Mouse (Mus musculus): Measurements from ENCODE around the gene Utp20. TPM values are rescaled to one million over a fixed set of nuclear protein-coding genes. Genes with fewer than 3 reads are reported as not detected.

The Utp20 gene
- total RNA-seq, 1 experiment: 136 TPM

DNA sequence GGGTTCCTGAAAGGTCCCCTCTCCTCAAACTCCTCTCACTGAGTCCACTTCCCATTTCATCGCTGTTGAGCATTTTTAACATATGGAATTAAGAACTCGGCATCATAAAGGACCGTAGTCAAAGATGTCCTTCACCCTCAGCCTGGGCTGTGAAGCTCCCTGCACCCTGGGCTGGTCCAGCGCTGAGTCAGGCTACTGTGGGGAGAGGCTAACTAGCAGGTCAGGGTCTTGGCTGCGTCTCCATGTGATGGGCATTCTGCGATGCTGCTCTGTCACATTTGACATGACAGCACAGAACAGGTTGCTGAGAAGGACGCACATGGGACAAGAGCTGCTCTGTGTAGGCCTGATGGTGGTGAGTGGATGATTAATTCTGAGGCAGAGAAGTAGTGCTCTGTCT lies 56.9 kb downstream of the Utp20 start:
- Histone ChIP-seq H3K4me1 (ENCODE audit: control insufficient read depth in 2 of 2, insufficient read depth in 2 of 2, low read length in 2 of 2, poor library complexity in 1 of 2) (no peaks in the 10 kb centered on the region), H3K9me3 (ENCODE audit: control insufficient read depth, insufficient read depth, low read depth, low read length) (no peaks in the 10 kb centered on the region), H3K36me3 (ENCODE audit: control insufficient read depth, insufficient read depth, low read length, poor library complexity, severe bottlenecking) (peaks cover 64% of the 10 kb centered on the region), H3K4me3 (ENCODE audit: insufficient read depth in 1 of 2, low read depth in 1 of 2, low read length in 2 of 2, poor library complexity in 1 of 2, severe bottlenecking in 1 of 2) (no peak overlapping the region), H3K27ac (ENCODE audit: insufficient read depth, low read depth, low read length, poor library complexity, severe bottlenecking) (no peak overlapping the region), H3K9ac (ENCODE audit: insufficient read depth, low read depth, low read length, poor library complexity, severe bottlenecking) (no peak overlapping the region)
- no peak for DNase-seq (ENCODE audit: low read depth, low spot score)
- TF ChIP-seq ZNF384 (IDR thresholded peaks at IDR 0.05; ENCODE audit: low read depth, low read length) (no peak), MAFK (IDR thresholded peaks at IDR 0.05; ENCODE audit: insufficient read depth, low read depth, low read length) (no peak), CHD2 (IDR thresholded peaks at IDR 0.05; ENCODE audit: low read depth, low read length) (no peak), HCFC1 (IDR thresholded peaks at IDR 0.05; ENCODE audit: borderline replicate concordance, insufficient read depth, low read length) (no peak), ZC3H11A (IDR thresholded peaks at IDR 0.05; ENCODE audit: borderline replicate concordance, low read depth, low read length) (no peak)
- in situ Hi-C loops (cut with MboI; ENCODE audit: low sequenced_read_pairs in 2 of 2, unreplicated experiment in 2 of 2): no loop called here

DNA sequence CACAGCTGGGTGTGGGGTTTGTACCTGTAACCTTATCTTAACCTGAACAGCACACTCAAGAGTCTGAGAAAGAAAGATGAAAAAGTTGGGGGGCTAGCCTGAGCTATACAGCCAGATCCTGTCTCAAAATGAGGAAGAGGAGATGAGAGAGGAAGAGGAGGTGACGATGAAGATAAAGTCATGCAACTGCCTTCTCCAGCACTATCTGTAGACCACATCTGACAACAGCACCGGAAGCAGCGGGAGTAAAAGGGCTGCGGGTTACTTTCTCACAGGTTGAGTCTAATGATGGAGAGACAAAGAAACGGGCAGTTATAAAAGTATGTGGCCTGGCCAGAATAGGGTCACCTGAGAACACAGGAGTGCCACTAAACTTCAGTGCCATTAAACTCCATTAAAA lies 57.6 kb downstream of the Utp20 start:
- H3K4me3 ChIP-seq (ENCODE audit: insufficient read depth in 1 of 2, low read depth in 1 of 2, low read length in 2 of 2, poor library complexity in 1 of 2, severe bottlenecking in 1 of 2): no peak overlapping the region
- H3K27ac ChIP-seq (ENCODE audit: insufficient read depth, low read depth, low read length, poor library complexity, severe bottlenecking): no peak overlapping the region
- peaks cover 65% of the 10 kb centered on the region for H3K36me3 ChIP-seq (ENCODE audit: control insufficient read depth, insufficient read depth, low read length, poor library complexity, severe bottlenecking)
- H3K4me1 ChIP-seq (ENCODE audit: control insufficient read depth in 2 of 2, insufficient read depth in 2 of 2, low read length in 2 of 2, poor library complexity in 1 of 2): no peaks in the 10 kb centered on the region
- no peak for TF ChIP-seq HCFC1 (IDR thresholded peaks at IDR 0.05; ENCODE audit: borderline replicate concordance, insufficient read depth, low read length)
- no peak for TF ChIP-seq ZC3H11A (IDR thresholded peaks at IDR 0.05; ENCODE audit: borderline replicate concordance, low read depth, low read length)
- no peak for TF ChIP-seq ZNF384 (IDR thresholded peaks at IDR 0.05; ENCODE audit: low read depth, low read length)
- TF ChIP-seq MAFK (IDR thresholded peaks at IDR 0.05; ENCODE audit: insufficient read depth, low read depth, low read length): no peak
- no peak for TF ChIP-seq CHD2 (IDR thresholded peaks at IDR 0.05; ENCODE audit: low read depth, low read length)
- H3K9me3 ChIP-seq (ENCODE audit: control insufficient read depth, insufficient read depth, low read depth, low read length): no peaks in the 10 kb centered on the region
- no peak for DNase-seq (ENCODE audit: low read depth, low spot score)
- in situ Hi-C loops (cut with MboI; ENCODE audit: low sequenced_read_pairs in 2 of 2, unreplicated experiment in 2 of 2): no loop called here
- no peak overlapping the region for H3K9ac ChIP-seq (ENCODE audit: insufficient read depth, low read depth, low read length, poor library complexity, severe bottlenecking)

DNA sequence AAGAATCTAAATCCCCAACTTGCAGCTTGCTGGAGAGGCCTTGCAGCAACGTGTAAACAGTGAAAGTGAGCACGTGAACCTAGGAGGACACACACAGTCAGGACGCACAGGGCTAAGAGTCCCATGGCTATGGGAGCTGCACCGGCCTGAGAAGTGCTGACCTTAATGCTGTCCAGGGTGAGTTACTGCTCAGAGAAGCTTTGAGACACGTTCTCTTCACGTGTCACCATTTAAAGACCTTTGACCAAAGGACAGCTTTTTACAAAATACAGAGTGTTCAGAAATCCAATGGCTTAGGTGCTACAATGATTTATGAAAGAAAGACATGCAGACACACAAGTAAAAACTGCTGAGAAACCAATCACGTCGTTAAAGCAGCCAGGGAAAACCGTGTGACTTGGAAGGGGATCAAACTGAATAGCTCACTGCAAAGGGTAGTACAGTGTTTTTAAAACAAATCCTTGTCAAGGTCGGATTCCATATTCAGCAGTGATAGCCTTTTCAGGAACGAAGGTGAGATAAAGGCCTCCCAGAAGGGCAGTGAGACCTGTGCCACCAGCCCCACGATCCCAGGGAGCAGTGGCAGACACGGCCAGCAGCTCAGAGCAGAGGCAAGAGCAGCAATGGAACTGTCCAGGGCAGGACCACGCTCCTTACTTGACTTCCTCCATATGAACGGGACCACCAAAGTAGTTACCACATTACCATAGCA lies 61.0 kb downstream of the Utp20 start:
- TF ChIP-seq HCFC1 (IDR thresholded peaks at IDR 0.05; ENCODE audit: borderline replicate concordance, insufficient read depth, low read length): no peak
- no peak for TF ChIP-seq CHD2 (IDR thresholded peaks at IDR 0.05; ENCODE audit: low read depth, low read length)
- no peak for TF ChIP-seq ZNF384 (IDR thresholded peaks at IDR 0.05; ENCODE audit: low read depth, low read length)
- TF ChIP-seq MAFK (IDR thresholded peaks at IDR 0.05; ENCODE audit: insufficient read depth, low read depth, low read length): no peak
- no peak for TF ChIP-seq ZC3H11A (IDR thresholded peaks at IDR 0.05; ENCODE audit: borderline replicate concordance, low read depth, low read length)
- H3K9me3 ChIP-seq (ENCODE audit: control insufficient read depth, insufficient read depth, low read depth, low read length): no peaks in the 10 kb centered on the region
- H3K9ac ChIP-seq (ENCODE audit: insufficient read depth, low read depth, low read length, poor library complexity, severe bottlenecking): no peak overlapping the region
- H3K27ac ChIP-seq (ENCODE audit: insufficient read depth, low read depth, low read length, poor library complexity, severe bottlenecking): no peak overlapping the region
- no peaks in the 10 kb centered on the region for H3K4me1 ChIP-seq (ENCODE audit: control insufficient read depth in 2 of 2, insufficient read depth in 2 of 2, low read length in 2 of 2, poor library complexity in 1 of 2)
- no peak overlapping the region for H3K4me3 ChIP-seq (ENCODE audit: insufficient read depth in 1 of 2, low read depth in 1 of 2, low read length in 2 of 2, poor library complexity in 1 of 2, severe bottlenecking in 1 of 2)
- DNase-seq (ENCODE audit: low read depth, low spot score): no peak
- in situ Hi-C loops (cut with MboI; ENCODE audit: low sequenced_read_pairs in 2 of 2, unreplicated experiment in 2 of 2): no loop called here
- peaks cover 65% of the 10 kb centered on the region for H3K36me3 ChIP-seq (ENCODE audit: control insufficient read depth, insufficient read depth, low read length, poor library complexity, severe bottlenecking)

DNA sequence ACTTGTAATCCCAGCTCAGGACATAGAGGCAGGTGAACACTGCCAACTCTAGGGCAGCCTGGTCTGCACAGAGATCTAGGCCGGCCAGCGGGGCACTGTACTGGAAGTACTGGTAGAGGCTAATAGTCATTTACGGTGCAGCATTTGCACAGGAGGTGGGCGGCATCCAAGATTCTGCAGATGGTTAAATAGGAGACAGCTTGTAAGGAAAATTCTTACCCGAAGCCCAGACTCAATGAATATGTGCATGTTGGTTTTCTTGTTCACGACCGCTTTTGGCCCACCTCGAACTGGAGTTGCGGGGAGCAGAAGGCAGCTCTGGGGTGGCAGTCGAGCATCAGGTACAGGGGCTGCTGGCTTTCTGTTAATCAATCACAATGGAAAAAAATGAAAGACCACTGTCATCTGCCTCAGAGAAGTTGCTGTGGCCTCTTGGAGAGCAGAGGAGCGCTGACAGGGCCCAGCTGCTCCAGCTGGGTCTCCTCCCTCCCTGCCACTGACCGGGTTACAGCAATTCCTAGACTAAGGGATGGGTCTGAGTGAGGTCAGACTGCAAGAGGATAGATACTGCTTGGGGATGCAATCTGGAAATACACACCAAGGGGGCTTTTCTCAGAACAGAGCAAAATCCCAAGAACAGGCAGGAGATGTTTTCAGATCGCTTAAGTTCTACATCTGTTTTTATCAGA lies 64.9 kb downstream of the Utp20 start:
- H3K4me3 ChIP-seq (ENCODE audit: insufficient read depth in 1 of 2, low read depth in 1 of 2, low read length in 2 of 2, poor library complexity in 1 of 2, severe bottlenecking in 1 of 2): no peak overlapping the region
- peaks cover 59% of the 10 kb centered on the region for H3K36me3 ChIP-seq (ENCODE audit: control insufficient read depth, insufficient read depth, low read length, poor library complexity, severe bottlenecking)
- H3K27ac ChIP-seq (ENCODE audit: insufficient read depth, low read depth, low read length, poor library complexity, severe bottlenecking): no peak overlapping the region
- no peak for TF ChIP-seq ZNF384 (IDR thresholded peaks at IDR 0.05; ENCODE audit: low read depth, low read length)
- TF ChIP-seq MAFK (IDR thresholded peaks at IDR 0.05; ENCODE audit: insufficient read depth, low read depth, low read length): no peak
- no peak for TF ChIP-seq ZC3H11A (IDR thresholded peaks at IDR 0.05; ENCODE audit: borderline replicate concordance, low read depth, low read length)
- TF ChIP-seq CHD2 (IDR thresholded peaks at IDR 0.05; ENCODE audit: low read depth, low read length): no peak
- TF ChIP-seq HCFC1 (IDR thresholded peaks at IDR 0.05; ENCODE audit: borderline replicate concordance, insufficient read depth, low read length): no peak
- H3K9ac ChIP-seq (ENCODE audit: insufficient read depth, low read depth, low read length, poor library complexity, severe bottlenecking): no peak overlapping the region
- no peak for DNase-seq (ENCODE audit: low read depth, low spot score)
- in situ Hi-C loops (cut with MboI; ENCODE audit: low sequenced_read_pairs in 2 of 2, unreplicated experiment in 2 of 2): no loop called here
- no peaks in the 10 kb centered on the region for H3K4me1 ChIP-seq (ENCODE audit: control insufficient read depth in 2 of 2, insufficient read depth in 2 of 2, low read length in 2 of 2, poor library complexity in 1 of 2)
- no peaks in the 10 kb centered on the region for H3K9me3 ChIP-seq (ENCODE audit: control insufficient read depth, insufficient read depth, low read depth, low read length)

Measured in ES-E14 (cell line).